Mouse (Mus musculus) stomach, postnatal 0 days (tissue): ENCODE data around the gene Sptlc2.

ENCODE experiments used
- CTCF ChIP-seq: IDR thresholded peaks from 2 replicates; pipeline ENCODE4 v1.5.1; 2016; ENCODE audit warnings: antibody characterized with exemption, low read depth, mild to moderate bottlenecking, moderate library complexity
- EP300 ChIP-seq: optimal IDR thresholded peaks from 2 replicates; pipeline ENCODE3; 2016; ENCODE audit warnings: antibody characterized with exemption

DNA sequence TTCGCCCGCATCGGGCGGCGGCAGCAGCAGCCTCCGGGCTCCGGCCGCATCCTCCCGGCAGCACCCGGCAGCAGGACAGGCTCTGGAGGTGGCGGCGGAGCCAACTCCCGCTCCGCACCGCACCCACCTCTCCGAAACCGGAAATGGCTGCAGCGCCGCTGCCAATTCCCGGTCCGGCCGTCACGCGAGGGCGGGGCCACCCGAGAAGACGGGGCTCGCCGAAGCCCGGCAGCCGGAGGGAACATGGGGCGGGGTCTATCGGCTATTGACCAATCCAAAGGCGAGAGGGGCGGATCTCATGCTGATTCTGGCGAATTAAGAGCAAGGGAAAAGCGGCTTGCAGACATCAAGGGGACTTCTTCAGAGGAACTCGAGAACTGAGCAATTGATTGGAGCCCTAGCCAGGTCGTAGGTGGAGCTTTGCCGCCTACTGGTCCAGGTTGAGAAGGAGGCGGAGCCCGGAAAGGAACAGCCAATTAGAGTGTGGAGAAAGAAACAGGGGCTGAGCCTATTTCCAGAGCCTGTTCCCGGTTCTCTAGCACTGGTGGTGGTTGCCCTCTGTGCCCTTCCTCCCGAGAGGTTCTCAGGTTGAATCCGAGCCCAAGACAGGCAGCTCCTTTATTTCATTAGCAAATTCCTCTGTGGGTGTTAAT, at the start of gene Sptlc2:
- TF ChIP-seq EP300 (no peak), CTCF (peak; percentile 48)
